Mouse (Mus musculus) right cerebral cortex, adult 2 months (tissue): ENCODE data around the gene Itm2a.

Experiments
- DNase-seq, 2 experiments: peaks; one replicate each; pipeline ENCODE4 v3.0.0; 2021 to 2022; ENCODE audit warnings: low spot score in 2 of 2

Gene Itm2a

DNA sequence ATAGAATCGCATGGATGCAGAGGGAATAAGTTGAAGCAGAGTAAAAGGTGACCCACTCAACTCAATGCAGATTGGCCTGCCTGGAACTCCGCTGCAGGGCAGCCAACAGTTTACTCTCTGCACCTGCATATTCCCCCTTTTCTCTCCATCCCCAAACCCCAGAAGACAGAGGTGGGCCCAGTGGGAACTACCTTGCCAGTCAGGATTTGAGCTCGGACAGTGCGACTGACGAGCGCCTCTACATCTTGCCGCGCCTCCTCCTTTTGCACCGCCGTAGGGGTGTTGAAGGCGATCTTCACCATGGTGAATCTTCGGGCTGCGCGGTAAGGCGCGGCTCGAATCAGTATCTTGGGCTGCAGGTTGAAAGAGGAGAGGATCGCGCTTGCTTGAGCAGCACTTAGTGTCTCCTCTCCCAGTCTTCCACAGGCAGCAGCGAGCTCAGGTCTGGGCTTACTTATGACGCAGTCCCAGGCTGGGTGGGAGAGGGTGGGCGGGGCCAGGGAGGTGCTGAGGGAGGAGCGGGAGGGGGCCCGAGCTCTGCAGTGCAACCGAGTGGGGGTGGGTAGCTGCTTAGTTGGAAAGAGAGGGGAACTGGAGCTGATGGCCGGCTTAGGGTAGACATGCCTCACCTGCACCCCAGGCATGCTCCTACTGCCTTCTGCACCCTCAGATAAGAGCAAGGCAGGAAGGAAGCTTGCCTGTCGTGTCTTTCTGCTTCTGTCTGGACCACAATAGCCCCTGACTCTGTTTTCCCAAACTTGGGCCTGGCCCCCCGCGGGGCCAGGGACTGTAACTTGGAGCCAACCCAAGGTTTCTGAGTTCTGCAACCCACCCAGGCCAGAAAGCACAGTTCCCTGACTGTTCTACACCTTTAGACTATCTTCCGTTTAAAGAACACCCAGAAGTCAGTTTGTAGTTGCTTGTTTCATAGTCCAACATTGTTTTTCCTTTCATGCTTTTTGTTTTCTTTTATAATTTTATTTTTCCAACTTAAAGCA, at the start of gene Itm2a:
Gene Itm2a (minus strand): TSS at position 462 of the 998 bp plus-strand sequence.
- peak; percentile 4 to 13 for DNase-seq

DNA sequence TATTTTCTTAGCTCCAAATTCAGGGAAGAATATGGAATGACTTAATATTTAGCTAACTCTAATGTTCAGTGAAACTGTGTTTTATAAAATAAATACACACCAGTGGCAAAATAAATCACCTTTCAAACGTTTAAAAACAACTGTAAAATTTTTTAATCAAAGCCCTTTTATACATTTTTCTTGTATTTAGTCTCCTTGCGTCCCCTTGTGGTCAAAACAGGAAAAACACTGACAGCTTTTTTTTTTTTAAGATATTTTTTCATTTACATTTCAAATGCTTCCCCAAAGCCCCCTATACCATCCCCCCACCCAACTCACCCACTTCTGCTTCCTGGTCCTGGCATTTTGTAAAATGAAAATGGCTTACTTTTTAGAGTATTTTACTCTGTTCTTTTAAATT, 32.7 kb upstream of the Itm2a start:
- no peak for DNase-seq

DNA sequence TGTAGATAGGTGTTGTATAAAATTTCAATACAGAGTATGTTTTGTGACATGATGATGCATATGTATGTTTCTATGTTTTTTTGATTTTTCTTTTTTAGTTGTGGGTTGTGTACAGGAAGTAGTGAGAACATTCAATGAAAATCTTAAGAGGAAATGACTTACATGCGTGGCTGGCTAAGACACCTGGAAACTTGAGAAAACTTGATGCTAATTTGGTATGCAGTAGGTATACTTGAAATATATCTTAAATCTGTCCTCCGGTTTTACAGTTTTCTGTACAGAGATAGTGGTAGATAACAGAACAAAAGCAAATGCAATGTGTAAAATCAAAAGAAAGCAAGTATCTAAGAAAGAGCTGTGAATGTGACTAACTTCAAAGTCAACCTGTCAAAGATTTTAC, 18.1 kb upstream of the Itm2a start:
- DNase-seq: no peak

DNA sequence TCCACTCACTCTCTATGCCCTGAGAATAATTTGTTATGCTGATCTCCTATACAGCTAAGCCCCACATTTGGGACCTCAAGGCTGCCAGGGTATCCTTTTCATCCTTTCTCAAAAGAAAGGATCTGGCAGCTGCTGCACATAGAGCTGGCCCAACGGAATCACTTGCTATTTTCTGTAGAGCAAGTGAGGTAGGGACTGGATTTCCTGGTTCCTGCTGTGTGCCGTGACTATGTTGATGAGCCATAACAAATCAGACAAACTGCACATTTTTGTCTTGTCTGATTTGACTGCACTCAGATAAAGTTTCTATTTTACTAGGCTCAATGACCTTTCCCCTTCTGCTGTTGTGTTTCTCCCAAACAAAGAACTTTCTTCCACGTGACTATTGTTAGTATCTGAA, 14.2 kb upstream of the Itm2a start:
- DNase-seq: no peak

DNA sequence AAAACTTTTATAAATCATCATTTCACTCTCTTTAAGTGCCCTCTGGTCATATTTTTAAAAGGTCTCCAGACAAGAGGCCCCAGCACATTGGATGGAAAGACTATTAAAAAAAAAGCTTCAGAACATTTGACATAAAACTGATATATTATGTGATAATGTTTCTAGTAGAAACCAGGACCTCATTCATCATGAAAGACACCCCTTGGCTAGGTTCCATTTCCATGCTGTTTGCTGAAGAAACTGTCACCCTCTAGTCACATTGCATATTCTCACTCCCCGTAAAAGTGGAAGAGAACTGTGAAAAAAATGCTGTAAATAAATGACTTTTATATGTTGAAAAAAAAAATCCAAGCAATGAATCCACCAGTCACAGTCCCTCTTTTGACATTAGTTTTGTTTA, 12.8 kb upstream of the Itm2a start:
- DNase-seq: no peak

DNA sequence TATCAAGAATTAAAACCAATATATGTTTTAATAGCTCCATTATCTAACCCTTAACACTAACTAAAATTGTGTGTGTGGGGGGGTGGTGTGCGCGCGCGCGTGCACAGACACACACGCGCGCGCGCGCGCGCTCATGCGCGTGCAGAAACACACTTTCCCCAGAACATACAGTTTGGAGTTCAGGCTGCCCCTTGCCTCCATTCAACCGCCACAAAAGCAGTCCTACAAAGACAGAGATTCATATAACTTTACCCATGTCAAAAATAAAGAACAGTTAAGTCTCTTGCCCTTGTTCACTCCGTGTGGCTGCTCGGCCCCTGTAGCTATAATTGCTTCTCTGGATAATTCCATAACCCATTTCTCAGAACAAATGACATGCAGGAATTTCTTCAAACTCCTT, 695 bp downstream of the Itm2a start:
- DNase-seq: peak in 1 of 2 experiments; percentile 3

DNA sequence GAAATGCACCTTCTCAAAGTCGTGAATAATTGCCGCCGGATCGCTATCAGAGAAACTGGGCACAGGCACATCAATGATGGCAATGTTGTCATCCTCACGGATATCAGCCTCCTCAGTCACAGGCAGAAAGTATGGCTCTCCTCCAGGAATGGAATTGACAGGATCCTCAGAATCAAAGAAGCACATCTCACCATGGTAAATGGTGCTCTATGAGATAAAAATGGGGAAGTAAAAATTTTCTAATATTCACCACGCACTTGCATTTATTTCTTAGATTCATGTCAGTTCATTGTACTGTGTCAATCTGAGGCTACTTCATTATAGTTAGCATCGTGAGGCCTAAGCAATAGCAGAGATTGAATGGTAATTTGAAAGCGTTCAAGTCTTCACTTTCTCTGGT, 4.1 kb downstream of the Itm2a start:
- DNase-seq: no peak

DNA sequence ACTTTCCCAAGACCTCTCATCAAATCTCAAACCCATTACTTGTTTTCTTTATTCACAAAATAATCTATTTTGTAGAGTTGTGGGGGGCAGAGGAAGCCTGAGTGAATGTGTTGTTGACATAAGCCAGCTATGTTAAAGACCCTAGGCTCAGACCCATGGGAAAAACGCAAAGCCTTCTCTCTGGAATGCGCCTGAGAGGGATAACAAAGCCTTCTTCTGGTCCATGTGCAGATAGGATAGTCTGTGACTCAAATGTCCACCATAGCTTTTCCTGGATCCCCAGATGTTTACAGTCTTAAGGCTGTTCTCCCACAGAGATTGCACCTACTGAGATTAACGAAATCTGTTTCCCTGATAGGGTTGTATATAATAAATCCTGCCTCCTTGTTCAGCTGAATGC, 9.9 kb downstream of the Itm2a start:
- DNase-seq: no peak

DNA sequence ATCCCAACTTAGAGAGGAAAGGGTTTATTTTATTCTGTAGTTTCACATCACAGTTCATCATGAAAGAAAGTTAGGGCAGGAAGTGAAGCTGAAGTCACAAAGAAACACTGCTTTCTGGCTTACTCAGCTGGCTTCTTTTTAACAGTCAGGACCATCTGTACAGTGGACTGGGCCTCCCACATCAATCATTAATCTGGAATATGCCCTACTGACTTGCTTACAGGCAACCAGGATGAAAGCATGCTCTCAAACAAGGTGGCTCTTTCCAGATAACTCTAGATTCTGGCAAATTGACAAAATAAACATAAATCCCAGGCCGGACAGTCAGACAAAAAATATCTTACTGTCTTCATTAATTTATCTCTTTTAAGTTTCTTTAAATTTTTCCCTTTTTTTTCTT, 27.8 kb downstream of the Itm2a start:
- no peak for DNase-seq
